Mouse (Mus musculus) MEL (cell line): Measurements from ENCODE around the gene Lasp1. TPM values are rescaled to one million over a fixed set of nuclear protein-coding genes. Genes with fewer than 3 reads are reported as not detected.
A peak's percentile ranks its signal among the peaks of the same experiment; 100 is the strongest.

Source experiments
- DNase-seq: peaks from one replicate; pipeline ENCODE4 v3.0.0; 2011; ENCODE audit warnings: low read depth, low spot score
- H3K27ac ChIP-seq: 2 replicates; pipeline ENCODE4 v1.5.1; 2012; ENCODE audit warnings: low read depth, mild to moderate bottlenecking, control low read depth, low read length, moderate library complexity; ENCODE audit not compliant: control insufficient read depth
- H3K27me3 ChIP-seq, 2 experiments: fragments of 150-350 bp in 1 of 2; sonication (generic) in 1 of 2; 2 replicates each; pipeline ENCODE4 v1.6.1; 2012; ENCODE audit warnings: low read length in 2 of 2, mild to moderate bottlenecking in 2 of 2, improper control_type of control experiment in 1 of 2, moderate library complexity in 1 of 2; ENCODE audit not compliant: insufficient read depth in 2 of 2, control insufficient read depth in 1 of 2
- H3K36me3 ChIP-seq, 2 experiments: 2 replicates each; pipeline ENCODE4 v1.6.1; 2012 to 2014; ENCODE audit warnings: low read length in 2 of 2, improper control_type of control experiment in 1 of 2, inconsistent platforms in 1 of 2, mild to moderate bottlenecking in 1 of 2; ENCODE audit not compliant: insufficient read depth in 2 of 2, control insufficient read depth in 1 of 2
- H3K4me1 ChIP-seq, 2 experiments: fragments of 150-350 bp in 1 of 2; sonication (generic) in 1 of 2; 2 replicates each; pipeline ENCODE4 v1.6.1; 2012; ENCODE audit warnings: low read length in 2 of 2, improper control_type of control experiment in 1 of 2, mild to moderate bottlenecking in 1 of 2; ENCODE audit not compliant: insufficient read depth in 2 of 2, control insufficient read depth in 1 of 2
- H3K4me3 ChIP-seq, 2 experiments: fragments of 150-350 bp in 1 of 2; sonication (generic) in 1 of 2; 2 replicates each; pipeline ENCODE4 v1.5.1; 2012; ENCODE audit warnings: low read depth in 2 of 2, low read length in 2 of 2, mild to moderate bottlenecking in 2 of 2, moderate library complexity in 2 of 2, control low read depth in 1 of 2, improper control_type of control experiment in 1 of 2; ENCODE audit not compliant: control insufficient read depth in 1 of 2, insufficient read depth in 1 of 2
- H3K79me2 ChIP-seq: 2 replicates; pipeline ENCODE4 v1.6.1; 2012; ENCODE audit warnings: mild to moderate bottlenecking, low read length, moderate library complexity; ENCODE audit not compliant: control insufficient read depth, poor library complexity, insufficient read depth
- H3K9ac ChIP-seq: 2 replicates; pipeline ENCODE4 v1.6.1; 2012; ENCODE audit warnings: low read depth, mild to moderate bottlenecking, control low read depth, low read length, moderate library complexity; ENCODE audit not compliant: control insufficient read depth, poor library complexity, severe bottlenecking
- H3K9me3 ChIP-seq: fragments of 150-350 bp; sonication (generic); replicated peaks from 2 replicates; pipeline ENCODE4 v1.6.1; 2012; ENCODE audit warnings: mild to moderate bottlenecking, low read length, improper control_type of control experiment, moderate library complexity; ENCODE audit not compliant: insufficient read depth
- BHLHE40 ChIP-seq: IDR thresholded peaks from 2 replicates; pipeline ENCODE4 v1.6.1; 2012; ENCODE audit warnings: low read depth, mild to moderate bottlenecking, inconsistent platforms, low read length, improper control_type of control experiment, borderline replicate concordance
- CHD1 ChIP-seq: IDR thresholded peaks from 2 replicates; pipeline ENCODE4 v1.6.1; 2012; ENCODE audit warnings: low read depth, mild to moderate bottlenecking, inconsistent platforms, low read length, improper control_type of control experiment
- CHD2 ChIP-seq: IDR thresholded peaks from 2 replicates; pipeline ENCODE4 v1.6.1; 2011; ENCODE audit warnings: low read length, improper control_type of control experiment
- CTCF ChIP-seq, 3 experiments: IDR thresholded peaks in 2 of 3; conservative IDR thresholded peaks in 1 of 3; 2 replicates each; pipeline ENCODE4 v1.5.1; 2011 to 2012; ENCODE audit warnings: low read length in 3 of 3, low read depth in 2 of 3, mild to moderate bottlenecking in 2 of 3, improper control_type of control experiment in 1 of 3, inconsistent platforms in 1 of 3, mixed read lengths in 1 of 3, moderate library complexity in 1 of 3; ENCODE audit not compliant: control insufficient read depth in 1 of 3, insufficient read depth in 1 of 3, poor library complexity in 1 of 3, severe bottlenecking in 1 of 3
- E2F4 ChIP-seq: IDR thresholded peaks from 2 replicates; pipeline ENCODE4 v1.6.1; 2011; ENCODE audit warnings: low read depth, low read length, improper control_type of control experiment, borderline replicate concordance
- ELF1 ChIP-seq: IDR thresholded peaks from 2 replicates; pipeline ENCODE4 v1.6.1; 2014; ENCODE audit warnings: low read depth, mild to moderate bottlenecking, inconsistent platforms, low read length, improper control_type of control experiment, moderate library complexity
- ETS1 ChIP-seq: IDR thresholded peaks from 2 replicates; pipeline ENCODE4 v1.6.1; 2012; ENCODE audit warnings: low read depth, mild to moderate bottlenecking, inconsistent platforms, low read length, improper control_type of control experiment, moderate library complexity
- GATA1 ChIP-seq: IDR thresholded peaks from 2 replicates; pipeline ENCODE4 v1.6.1; 2011; ENCODE audit warnings: low read depth, low read length, improper control_type of control experiment
- MAZ ChIP-seq: IDR thresholded peaks from 2 replicates; pipeline ENCODE4 v1.6.1; 2012; ENCODE audit warnings: low read depth, mild to moderate bottlenecking, inconsistent platforms, low read length, improper control_type of control experiment
- MEF2A ChIP-seq: IDR thresholded peaks from 2 replicates; pipeline ENCODE4 v1.6.1; 2014; ENCODE audit warnings: low read depth, mild to moderate bottlenecking, inconsistent platforms, low read length, improper control_type of control experiment; ENCODE audit not compliant: poor library complexity, insufficient replicate concordance, severe bottlenecking; ENCODE audit errors: extremely low read depth
- MXI1 ChIP-seq: IDR thresholded peaks from 2 replicates; pipeline ENCODE4 v1.6.1; 2011; ENCODE audit warnings: mild to moderate bottlenecking, low read depth, low read length, improper control_type of control experiment
- MYB ChIP-seq: IDR thresholded peaks from 2 replicates; pipeline ENCODE4 v1.6.1; 2011; ENCODE audit warnings: mild to moderate bottlenecking, low read depth, low read length, improper control_type of control experiment
- MYC ChIP-seq: IDR thresholded peaks from 2 replicates; pipeline ENCODE4 v1.6.1; 2011; ENCODE audit warnings: low read depth, mild to moderate bottlenecking, low read length, improper control_type of control experiment, moderate library complexity
- NELFE ChIP-seq: IDR thresholded peaks from 2 replicates; pipeline ENCODE4 v1.6.1; 2011; ENCODE audit warnings: low read depth, low read length, improper control_type of control experiment
- NRF1 ChIP-seq: IDR thresholded peaks from 2 replicates; pipeline ENCODE4 v1.6.1; 2014; ENCODE audit warnings: low read depth, mild to moderate bottlenecking, inconsistent platforms, low read length, improper control_type of control experiment, moderate library complexity; ENCODE audit not compliant: poor library complexity, insufficient read depth, severe bottlenecking
- POLR2A ChIP-seq, 2 experiments: IDR thresholded peaks; 2 replicates each; pipeline ENCODE4 v1.6.1; 2011 to 2012; ENCODE audit warnings: low read length in 2 of 2, mild to moderate bottlenecking in 2 of 2, control low read depth in 1 of 2, improper control_type of control experiment in 1 of 2, low read depth in 1 of 2, moderate library complexity in 1 of 2; ENCODE audit not compliant: control insufficient read depth in 1 of 2, insufficient read depth in 1 of 2, poor library complexity in 1 of 2
- POLR2AphosphoS2 ChIP-seq: IDR thresholded peaks from 2 replicates; pipeline ENCODE4 v1.6.1; 2011; ENCODE audit warnings: low read length, improper control_type of control experiment
- POLR2AphosphoS5 ChIP-seq: IDR thresholded peaks from 2 replicates; pipeline ENCODE4 v1.6.1; 2012; ENCODE audit warnings: low read depth, borderline replicate concordance, mild to moderate bottlenecking, inconsistent platforms, low read length, moderate library complexity, mixed read lengths
- RCOR1 ChIP-seq: IDR thresholded peaks from 2 replicates; pipeline ENCODE4 v1.6.1; 2012; ENCODE audit warnings: low read depth, mild to moderate bottlenecking, inconsistent platforms, low read length, improper control_type of control experiment
- SIN3A ChIP-seq: IDR thresholded peaks from 2 replicates; pipeline ENCODE4 v1.6.1; 2012; ENCODE audit warnings: low read length, improper control_type of control experiment, inconsistent platforms
- SMC3 ChIP-seq: IDR thresholded peaks from 2 replicates; pipeline ENCODE4 v1.6.1; 2011; ENCODE audit warnings: low read depth, low read length, improper control_type of control experiment
- TAL1 ChIP-seq: IDR thresholded peaks from 2 replicates; pipeline ENCODE4 v1.6.1; 2012; ENCODE audit warnings: mild to moderate bottlenecking, inconsistent platforms, low read length, moderate library complexity, mixed read lengths
- TCF12 ChIP-seq: IDR thresholded peaks from 2 replicates; pipeline ENCODE4 v1.6.1; 2014; ENCODE audit warnings: low read depth, mild to moderate bottlenecking, inconsistent platforms, low read length, improper control_type of control experiment, moderate library complexity
- USF1 ChIP-seq: IDR thresholded peaks from 2 replicates; pipeline ENCODE4 v1.6.1; 2014; ENCODE audit warnings: low read depth, mild to moderate bottlenecking, inconsistent platforms, low read length, improper control_type of control experiment, moderate library complexity
- ZC3H11A ChIP-seq: IDR thresholded peaks from 2 replicates; pipeline ENCODE4 v1.6.1; 2012; ENCODE audit warnings: low read depth, mild to moderate bottlenecking, inconsistent platforms, low read length, improper control_type of control experiment
- ZMIZ1 ChIP-seq: IDR thresholded peaks from 2 replicates; pipeline ENCODE4 v1.6.1; 2012; ENCODE audit warnings: low read depth, mild to moderate bottlenecking, inconsistent platforms, low read length, improper control_type of control experiment, moderate library complexity
- ZNF384 ChIP-seq: IDR thresholded peaks from 2 replicates; pipeline ENCODE4 v1.6.1; 2012; ENCODE audit warnings: low read depth, mild to moderate bottlenecking, inconsistent platforms, low read length, improper control_type of control experiment
- polyA plus RNA-seq, 2 experiments: library from polyadenylated mRNA; stranded (reverse) in 1 of 2; unstranded in 1 of 2; fragments of >175 nt in 1 of 2; fragments of >200 nt in 1 of 2; gene quantifications; 2 replicates each; pipeline versions ENCODE4 v1.2.1 to v1.2.4; 2012; ENCODE audit warnings: low replicate concordance in 2 of 2, low read depth in 1 of 2; ENCODE audit not compliant: insufficient read length in 2 of 2, insufficient read depth in 1 of 2, missing spikeins in 1 of 2
- total RNA-seq: library from RNA; depleted of rRNA; stranded (reverse); fragments of 300-350 nt; gene quantifications from 2 replicates; pipeline ENCODE4 v1.2.3, GENCODE M21; 2012

Lasp1 gene
- total and polyA plus RNA-seq, 3 experiments = 13.3 to 38.7 TPM; not detected in 1

DNA sequence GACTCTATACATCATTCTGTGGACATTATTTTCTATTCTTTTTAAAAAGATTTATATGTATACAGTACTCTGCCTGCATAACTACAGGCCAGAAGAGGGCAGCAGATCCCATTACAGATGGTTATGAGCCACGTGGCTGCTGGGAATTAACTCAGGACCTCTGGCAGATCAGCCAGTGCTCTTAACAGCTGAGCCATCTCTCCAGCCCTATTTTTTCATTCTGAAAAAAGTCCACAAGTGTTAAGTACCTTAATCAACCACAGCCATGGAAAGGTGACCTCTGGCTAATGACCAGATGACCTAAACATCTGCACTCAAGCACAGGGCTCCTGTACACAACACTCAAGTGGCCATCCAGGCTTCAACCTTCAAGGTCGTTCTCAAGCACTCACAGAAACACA, 21.7 kb upstream of the Lasp1 start (continued):
- TF ChIP-seq MEF2A = no peak
- TF ChIP-seq ZC3H11A = no peak

DNA sequence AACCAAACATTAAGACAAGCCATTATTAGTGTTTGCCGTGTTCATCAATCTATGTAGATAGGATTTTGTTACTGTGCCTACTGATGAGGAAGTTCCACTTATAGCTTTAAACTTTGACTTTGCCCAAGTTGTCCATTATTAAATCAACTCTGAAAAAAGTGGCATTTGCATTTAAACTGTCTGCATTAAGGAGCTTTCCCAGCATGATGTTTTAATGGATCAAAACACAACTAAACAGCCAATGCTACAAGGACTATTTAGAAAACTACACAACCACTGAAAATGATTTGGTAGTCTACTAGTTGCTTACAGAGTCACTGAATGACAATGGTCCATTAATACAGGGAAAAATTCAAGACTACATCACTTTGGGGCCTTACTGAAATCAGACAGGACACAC, 19.9 kb upstream of the Lasp1 start:
- DNase-seq = peak; percentile 43
- H3K27me3 ChIP-seq = no peaks in the 10 kb centered on the region
- peak overlapping the region in 1 of 2 experiments; percentile 20; a peak in 2 of 4 replicates for H3K4me3 ChIP-seq
- no peak for TF ChIP-seq MAZ
- 0 out of 4 replicates have a peak, but pooled peaks of 1 of the 2 experiments have one; percentile 32 for TF ChIP-seq POLR2A (IDR thresholded peaks at IDR 0.05; ENCODE audit: control insufficient read depth in 1 of 2, insufficient read depth in 1 of 2, low read depth in 1 of 2, low read length in 2 of 2, poor library complexity in 1 of 2)
- peak; percentile 77 for TF ChIP-seq POLR2AphosphoS2
- no peak for TF ChIP-seq TCF12
- TF ChIP-seq NRF1 = no peak
- TF ChIP-seq, all 39 proteins: peak for 2
- Histone ChIP-seq H3K79me2 (peaks cover 39% of the 10 kb centered on the region), H3K36me3 (peaks cover 31 to 32% of the 10 kb centered on the region in 2 experiments), H3K27ac (no peak overlapping the region), H3K4me1 (peaks cover 0 to 10% of the 10 kb centered on the region in 2 experiments; a peak in 2 of 4 replicates), H3K9ac (peak overlapping the region; percentile 39), H3K9me3 (no peaks in the 10 kb centered on the region)

DNA sequence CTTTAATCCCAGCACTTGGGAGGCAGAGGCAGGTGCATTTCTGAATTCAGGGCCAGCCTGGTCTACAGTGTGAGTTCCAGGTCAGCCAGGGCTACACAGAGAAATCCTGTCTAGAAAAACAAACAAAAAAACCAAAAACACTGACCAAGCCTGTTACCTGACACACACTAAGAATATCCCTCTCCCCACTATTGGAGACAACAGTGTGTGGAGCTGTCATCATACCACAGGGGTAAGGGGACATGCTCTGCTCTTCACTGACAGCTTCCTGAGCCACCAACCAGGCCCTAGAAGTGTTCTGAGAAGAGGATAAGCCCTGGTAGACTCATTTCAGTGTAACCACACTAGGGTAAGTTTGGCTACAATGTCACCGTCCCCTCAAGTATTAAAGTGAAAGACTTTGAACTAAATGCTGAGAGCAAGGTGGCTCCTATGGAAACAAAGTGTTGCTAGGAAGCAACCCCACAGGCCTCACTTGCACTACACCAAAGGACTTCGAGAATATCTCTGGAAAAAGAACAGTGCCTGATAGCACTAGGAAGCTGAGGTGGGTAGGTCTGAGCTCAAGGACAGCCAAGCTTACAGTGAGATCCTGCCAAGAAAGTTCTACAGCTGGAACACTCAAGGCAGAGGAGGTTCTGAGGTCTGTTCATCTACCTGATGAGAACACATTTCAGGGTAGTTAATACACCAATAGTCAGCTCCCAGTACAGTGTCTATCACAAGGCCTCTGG, 18.7 kb upstream of the Lasp1 start:
- TF ChIP-seq MYC = peak; percentile 65; the same call in 1 of the 2 replicates
- peak; percentile 53 for TF ChIP-seq MXI1
- TF ChIP-seq ETS1 = no peak
- TF ChIP-seq SMC3 = no peak
- TF ChIP-seq ELF1 = no peak
- no peak for TF ChIP-seq ZC3H11A
- no peak for TF ChIP-seq ZNF384
- no peak for TF ChIP-seq BHLHE40
- TF ChIP-seq ZMIZ1 = no peak
- no peak for TF ChIP-seq USF1
- no peak for TF ChIP-seq NELFE
- no peak for TF ChIP-seq POLR2AphosphoS5
- TF ChIP-seq RCOR1 = 0 out of 2 replicates have a peak, but pooled peaks have one; percentile 8
- no peak for TF ChIP-seq MYB
- no peak for TF ChIP-seq E2F4
- TF ChIP-seq NRF1 = no peak
- TF ChIP-seq CTCF (IDR thresholded peaks at IDR 0.05 in 2 of 3, conservative IDR thresholded peaks at IDR 0.05 in 1 of 3; ENCODE audit: control insufficient read depth in 1 of 3, insufficient read depth in 1 of 3, low read depth in 2 of 3, low read length in 3 of 3, poor library complexity in 1 of 3, severe bottlenecking in 1 of 3) = no peak
- TF ChIP-seq SIN3A = peak; percentile 64; the same call in 1 of the 2 replicates
- TF ChIP-seq GATA1 = no peak
- TF ChIP-seq CHD1 = peak; percentile 78; the same call in 1 of the 2 replicates
- peak; percentile 57; the same call in 1 of the 2 replicates for TF ChIP-seq POLR2AphosphoS2
- no peak for TF ChIP-seq TAL1
- no peak; a peak in 2 of 4 replicates for TF ChIP-seq POLR2A (IDR thresholded peaks at IDR 0.05; ENCODE audit: control insufficient read depth in 1 of 2, insufficient read depth in 1 of 2, low read depth in 1 of 2, low read length in 2 of 2, poor library complexity in 1 of 2)
- TF ChIP-seq CHD2 = no peak
- H3K27ac ChIP-seq = peak overlapping the region; percentile 92
- peaks cover 0 to 10% of the 10 kb centered on the region in 2 experiments; a peak in 2 of 4 replicates for H3K4me1 ChIP-seq
- peak overlapping the region; percentile 60 to 99 for H3K4me3 ChIP-seq
- peak overlapping the region; percentile 99 for H3K9ac ChIP-seq
- peak; percentile 59 for DNase-seq
- H3K27me3 ChIP-seq = no peaks in the 10 kb centered on the region
- peaks cover 39% of the 10 kb centered on the region for H3K79me2 ChIP-seq
- H3K9me3 ChIP-seq = no peaks in the 10 kb centered on the region
- H3K36me3 ChIP-seq = peaks cover 31 to 32% of the 10 kb centered on the region in 2 experiments
